Mouse (Mus musculus) frontal cortex, postnatal 14 days (tissue): ENCODE measurements around the gene Cachd1.

Source experiments
- DNase-seq, 2 experiments: peaks; one replicate each; pipeline ENCODE4 v3.0.0; 2022; ENCODE audit warnings: low spot score in 2 of 2

Gene Cachd1

GRCm38 (mm10) chr4:100922816-100923554, 146.5 kb downstream of the Cachd1 start:
- DNase-seq, result no peak

- no peak for DNase-seq
Measured at GRCm38 (mm10) chr4:100923598-100923997, 147.1 kb downstream of the Cachd1 start.

DNA sequence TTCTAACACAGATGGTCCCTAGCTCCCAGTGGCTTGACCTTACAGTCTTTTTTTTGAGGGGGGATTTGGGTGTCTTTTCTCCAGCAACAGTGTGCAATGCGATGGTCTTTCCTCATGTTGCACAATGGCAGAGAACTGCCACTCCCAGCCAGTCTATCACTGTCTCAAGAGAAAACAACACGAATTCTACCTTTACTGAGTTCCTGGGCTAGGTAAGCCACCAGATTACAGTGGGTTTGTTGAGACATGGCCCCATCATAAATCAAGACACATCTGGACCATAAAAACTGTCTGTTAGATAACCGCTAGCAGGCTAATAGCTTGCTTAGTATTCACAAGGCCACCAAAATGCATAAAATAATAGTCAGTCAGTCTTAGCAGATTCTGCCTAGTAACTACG, 147.8 kb downstream of the Cachd1 start:
- DNase-seq, result no peak

DNA sequence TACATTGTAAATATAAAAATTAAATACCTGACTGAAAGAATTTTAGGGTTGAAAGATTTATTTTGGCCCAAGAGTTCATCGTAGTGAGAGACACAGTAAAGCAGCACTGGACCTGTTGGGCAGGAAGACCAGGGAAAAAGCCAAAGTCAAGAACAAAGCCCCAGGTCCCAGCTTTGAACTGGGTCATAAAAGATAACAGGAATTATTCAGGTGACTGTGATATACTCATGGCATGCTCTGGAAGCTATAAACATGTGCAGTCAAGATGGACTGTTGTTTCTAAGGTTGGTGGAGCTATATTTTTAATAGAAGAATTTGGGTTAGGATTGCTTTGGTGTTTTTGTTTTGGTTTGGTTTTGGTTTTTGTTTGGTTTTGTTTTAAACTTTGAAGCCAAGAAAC, 148.7 kb downstream of the Cachd1 start:
- no peak for DNase-seq

DNA sequence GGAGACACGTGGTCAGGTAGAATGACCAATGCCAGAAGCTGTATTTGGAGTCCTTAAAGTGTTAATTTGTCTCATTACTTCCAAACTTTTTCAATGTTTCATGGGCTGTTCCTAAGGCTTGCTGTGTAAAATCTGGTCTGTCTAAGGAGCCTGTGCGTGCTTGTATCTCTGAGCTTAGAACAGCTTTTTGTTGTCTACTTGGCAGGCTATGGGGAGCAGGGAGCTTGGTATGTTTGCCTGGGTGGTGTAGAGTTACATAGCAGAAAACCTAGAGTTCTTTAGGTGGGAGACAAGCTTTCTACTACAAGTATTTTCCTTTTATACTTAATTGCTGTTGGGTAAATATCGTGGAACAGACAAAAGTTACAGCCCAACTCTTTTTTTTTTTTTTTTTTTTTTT, 150.1 kb downstream of the Cachd1 start:
- no peak for DNase-seq

GRCm38 (mm10) chr4:100927059-100927458, 150.6 kb downstream of the Cachd1 start:
- DNase-seq, result no peak

DNA sequence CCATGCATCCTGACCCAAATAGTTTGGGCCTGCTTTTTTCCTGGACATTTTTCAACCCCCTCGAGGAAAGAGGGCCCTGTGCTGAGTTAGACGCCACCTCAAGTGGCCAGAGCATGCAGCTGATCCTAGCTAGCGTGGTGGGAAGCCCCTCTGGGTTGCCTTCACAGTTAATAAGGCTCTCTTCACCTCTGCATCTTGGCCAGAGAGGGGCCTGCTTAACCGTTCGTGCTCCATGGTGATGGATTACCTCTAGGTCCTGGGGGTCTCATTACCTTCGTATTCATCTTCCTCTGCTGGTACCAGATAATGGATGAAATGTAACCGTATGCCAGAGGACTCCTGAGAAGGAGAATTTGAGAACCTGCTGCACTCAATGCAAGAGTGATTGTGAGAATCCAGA, 167.2 kb downstream of the Cachd1 start:
- no peak for DNase-seq

DNA sequence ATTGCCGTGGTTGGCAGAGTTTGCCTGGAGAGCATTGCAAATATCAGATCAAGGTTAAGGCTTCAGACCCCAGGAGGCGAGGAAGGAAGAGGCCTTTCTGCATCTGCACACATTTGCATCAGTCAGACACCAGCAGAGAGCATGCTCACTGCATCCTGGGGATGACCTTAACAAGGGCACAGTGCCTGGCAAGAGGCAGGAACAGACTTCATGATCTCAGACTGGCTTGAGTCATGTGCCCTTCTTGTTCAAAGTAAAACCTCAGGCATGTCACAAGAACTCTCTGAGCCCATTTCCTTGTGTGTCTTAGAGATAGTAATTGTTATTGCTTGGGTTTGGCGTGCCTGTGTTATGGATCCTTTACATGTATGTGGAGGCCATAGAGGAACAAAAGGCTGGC, 167.8 kb downstream of the Cachd1 start:
- DNase-seq, result no peak

GRCm38 (mm10) chr4:100945171-100945899, 168.9 kb downstream of the Cachd1 start:
- DNase-seq, result no peak

DNA sequence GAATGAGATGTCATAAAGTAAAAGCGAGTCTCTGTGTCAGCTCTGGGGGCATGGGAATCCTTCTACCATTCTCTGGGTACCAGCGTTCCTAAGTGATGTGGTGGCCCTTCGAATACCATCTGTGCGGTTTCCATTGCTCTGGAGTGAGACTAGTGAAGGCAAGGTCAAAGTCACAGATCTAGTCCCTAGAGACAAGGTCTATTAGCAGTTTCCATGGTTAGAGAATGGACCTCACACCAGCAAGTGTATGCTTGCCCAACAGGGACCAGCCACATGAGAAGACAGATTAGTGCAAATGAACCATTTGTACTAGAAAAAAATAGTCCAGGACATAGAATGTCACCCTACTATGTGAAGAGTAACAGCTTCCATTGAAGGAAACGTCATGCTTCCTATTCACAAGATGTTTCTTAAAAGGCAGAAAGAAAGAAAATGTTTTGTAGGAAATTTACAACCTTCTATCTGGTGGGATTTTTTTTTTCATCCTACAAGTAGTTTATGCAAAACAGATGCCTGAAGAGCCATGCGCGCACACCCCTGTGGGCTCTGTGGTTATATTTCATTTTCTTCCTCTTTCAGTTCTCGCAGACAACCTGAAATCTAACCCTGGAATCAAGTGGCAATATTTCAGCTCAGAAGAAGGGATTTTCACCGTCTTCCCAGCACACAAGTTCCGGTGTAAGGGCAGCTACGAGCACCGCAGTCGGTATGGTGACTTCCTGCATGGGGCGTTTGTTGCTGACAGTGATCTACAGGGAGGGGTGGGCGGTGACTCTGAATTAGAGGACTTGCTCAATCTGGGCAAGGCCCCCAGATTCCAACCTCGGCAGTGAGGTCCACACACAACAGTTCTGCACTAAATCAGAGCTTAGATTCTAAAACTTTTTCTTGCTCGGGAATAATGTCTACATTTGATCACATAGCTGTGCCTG, 172.3 kb downstream of the Cachd1 start:
- DNase-seq, result no peak

- no peak for DNase-seq
Measured at GRCm38 (mm10) chr4:100950316-100950715, 173.8 kb downstream of the Cachd1 start.

GRCm38 (mm10) chr4:100951876-100952275, 175.4 kb downstream of the Cachd1 start:
- no peak for DNase-seq

- no peak for DNase-seq
Measured at GRCm38 (mm10) chr4:100963341-100963740, 186.9 kb downstream of the Cachd1 start.

DNA sequence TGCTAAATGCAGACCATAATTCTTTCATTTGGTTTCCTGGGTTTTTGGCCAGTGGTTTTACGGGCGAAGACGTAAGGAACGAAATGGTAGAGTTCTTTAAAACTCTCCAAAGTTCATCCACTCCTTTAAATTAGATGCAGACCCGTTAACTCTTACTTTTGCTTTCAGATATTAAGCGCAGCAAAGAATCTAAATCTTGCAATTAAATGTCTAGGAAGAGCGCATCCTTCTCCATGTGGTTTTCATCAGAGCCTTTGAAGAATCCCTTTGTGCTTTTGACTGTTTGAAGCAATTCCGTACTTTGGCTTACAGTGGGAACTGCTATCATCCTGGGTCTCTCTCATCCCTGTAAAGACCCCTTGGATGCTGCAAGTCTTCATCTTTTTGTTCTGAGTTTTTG, 187.3 kb downstream of the Cachd1 start:
- no peak for DNase-seq

GRCm38 (mm10) chr4:100967703-100968392, 191.4 kb downstream of the Cachd1 start:
- no peak for DNase-seq

DNA sequence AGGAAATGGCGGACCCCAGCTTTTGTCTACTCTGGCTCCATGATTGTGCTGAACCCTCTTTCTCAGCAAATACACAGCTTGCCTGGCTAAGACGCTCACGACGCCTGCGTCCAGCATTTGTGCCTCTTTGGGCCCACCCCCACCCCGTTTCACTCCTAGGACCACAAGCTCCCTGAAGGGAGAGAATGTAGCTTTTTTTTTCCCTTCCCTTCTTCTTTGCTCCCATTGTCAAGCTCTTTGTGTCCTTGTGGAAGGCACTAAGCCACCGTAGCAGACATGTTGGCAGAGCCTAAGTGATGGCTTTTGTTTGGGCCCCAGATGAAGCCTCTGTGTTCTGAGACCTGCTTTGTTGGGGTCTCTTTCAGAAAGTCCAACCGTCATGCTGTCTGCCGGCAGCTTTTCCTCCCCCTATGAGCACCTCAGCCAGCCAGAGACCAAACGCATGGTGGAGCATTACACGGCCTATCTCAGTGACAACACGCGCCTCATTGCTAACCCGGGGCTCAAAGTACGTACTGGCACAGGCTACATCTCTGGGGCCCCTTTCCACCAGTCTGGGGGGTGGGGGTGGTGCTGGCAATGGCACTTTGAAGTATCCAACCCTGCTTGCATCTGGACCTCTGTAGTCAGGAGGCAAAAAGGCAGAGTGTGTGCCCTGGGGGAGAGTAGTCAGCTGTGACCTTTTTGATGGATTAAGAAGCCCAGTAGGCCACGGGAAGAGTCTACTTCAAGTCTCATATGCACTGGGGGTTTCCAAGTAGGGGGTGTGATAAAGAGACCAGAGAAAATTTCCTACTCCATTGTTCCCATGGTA, 197.4 kb downstream of the Cachd1 start:
- DNase-seq, result no peak

DNA sequence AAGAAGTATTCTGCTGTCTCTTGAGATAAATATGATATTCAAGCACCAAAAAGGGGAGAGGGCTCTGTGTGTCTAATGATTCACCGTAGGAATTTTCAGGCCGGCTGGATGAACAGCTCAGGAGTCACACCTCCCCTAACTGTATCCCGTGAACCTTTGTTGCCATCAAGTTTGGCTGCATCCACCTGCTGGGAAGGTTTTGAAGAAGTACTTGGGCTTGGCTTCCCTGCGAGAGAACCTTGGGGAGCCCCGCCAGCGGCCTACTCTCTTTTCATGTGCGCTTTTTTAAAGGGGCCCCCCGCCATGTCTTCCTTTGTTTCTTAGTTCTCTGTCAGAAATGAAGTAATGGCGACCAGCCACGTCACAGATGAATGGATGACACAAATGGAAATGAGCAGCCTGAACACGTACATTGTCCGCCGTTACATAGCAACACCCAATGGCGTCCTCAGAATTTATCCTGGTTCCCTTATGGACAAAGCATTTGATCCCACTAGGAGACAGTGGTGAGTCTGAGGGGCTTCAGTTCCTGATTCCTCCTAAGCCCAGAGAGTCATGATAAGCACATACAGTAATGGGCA, 198.1 kb downstream of the Cachd1 start:
- no peak for DNase-seq

DNA sequence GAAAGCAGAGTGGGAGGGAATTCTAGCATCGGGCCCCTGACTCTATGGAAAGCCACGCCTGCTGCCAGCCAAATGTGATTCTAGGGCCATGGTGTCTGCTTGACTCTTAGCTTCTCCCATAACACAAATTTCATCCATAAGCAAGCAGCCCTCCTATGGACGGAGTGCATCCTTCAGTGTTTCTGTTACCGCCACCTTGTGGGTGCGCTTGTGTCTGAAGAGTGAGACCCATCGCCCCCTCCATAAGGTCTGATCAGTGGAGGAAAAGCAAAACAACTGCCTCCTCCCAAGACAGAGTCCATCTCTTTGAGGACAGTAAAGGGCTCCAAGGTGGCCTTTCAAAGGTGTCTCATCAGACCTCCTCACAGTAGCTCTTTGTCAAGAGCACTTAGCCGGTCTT, 201.0 kb downstream of the Cachd1 start:
- no peak for DNase-seq

DNA sequence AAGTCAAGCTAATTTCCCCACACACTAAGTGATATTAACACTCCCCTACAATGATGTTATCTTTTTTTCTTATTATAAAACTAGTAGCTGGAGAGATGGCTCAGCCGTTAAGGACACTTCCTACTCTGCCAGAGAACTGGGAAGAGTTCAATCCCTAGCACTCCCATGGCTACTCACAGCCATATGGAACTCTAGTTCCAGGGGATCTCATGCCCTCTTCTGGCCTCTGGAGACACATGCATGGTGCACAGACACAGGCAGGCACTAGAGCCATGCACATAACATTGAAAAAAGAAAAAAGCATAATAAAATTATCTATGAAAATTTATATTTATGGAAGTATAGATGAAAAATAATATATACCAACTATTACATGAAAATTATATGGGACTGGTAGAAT, 210.7 kb downstream of the Cachd1 start:
- DNase-seq, result no peak

DNA sequence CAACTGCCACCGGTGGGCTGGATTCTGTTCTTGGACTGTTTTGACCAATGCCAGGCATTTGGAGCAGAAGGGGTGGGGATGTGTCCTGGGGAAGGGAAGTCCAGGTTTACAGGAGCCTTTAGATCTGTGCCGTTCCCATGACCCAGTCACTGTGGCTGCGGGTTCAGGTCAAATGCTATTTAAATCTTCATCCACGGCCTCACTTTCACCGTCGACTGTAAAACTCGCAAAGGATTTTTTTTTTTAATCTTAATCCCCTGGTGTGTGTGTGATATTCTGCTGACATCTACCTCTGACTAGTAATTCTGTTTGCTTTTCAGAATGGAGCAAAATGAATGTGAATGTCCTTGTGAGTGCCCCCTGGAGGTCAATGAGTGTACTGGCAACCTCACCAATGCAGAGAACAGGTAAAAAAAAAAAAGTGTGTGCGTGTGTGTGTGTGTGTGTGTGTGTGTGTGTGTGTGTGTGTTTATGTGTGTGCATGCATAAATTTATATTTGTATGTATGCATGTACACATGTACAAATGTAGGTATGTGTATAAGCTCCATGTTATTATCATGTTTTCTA, 211.8 kb downstream of the Cachd1 start:
- DNase-seq, result no peak
